Mouse (Mus musculus): Measurements from ENCODE around the gene Ttll9.

Gene Ttll9

GRCm38 (mm10) chr2:153052700-153053351 lies 90.5 kb downstream of the Ttll9 start:
- DNase-seq = peak; percentile 27

GRCm38 (mm10) chr2:153053896-153054295 lies 91.6 kb downstream of the Ttll9 start:
- DNase-seq = no peak

GRCm38 (mm10) chr2:153055270-153055920 lies 93.1 kb downstream of the Ttll9 start:
- DNase-seq = no peak
